Mouse (Mus musculus): ENCODE measurements around the gene Arl6ip1.

The Arl6ip1 gene

DNA sequence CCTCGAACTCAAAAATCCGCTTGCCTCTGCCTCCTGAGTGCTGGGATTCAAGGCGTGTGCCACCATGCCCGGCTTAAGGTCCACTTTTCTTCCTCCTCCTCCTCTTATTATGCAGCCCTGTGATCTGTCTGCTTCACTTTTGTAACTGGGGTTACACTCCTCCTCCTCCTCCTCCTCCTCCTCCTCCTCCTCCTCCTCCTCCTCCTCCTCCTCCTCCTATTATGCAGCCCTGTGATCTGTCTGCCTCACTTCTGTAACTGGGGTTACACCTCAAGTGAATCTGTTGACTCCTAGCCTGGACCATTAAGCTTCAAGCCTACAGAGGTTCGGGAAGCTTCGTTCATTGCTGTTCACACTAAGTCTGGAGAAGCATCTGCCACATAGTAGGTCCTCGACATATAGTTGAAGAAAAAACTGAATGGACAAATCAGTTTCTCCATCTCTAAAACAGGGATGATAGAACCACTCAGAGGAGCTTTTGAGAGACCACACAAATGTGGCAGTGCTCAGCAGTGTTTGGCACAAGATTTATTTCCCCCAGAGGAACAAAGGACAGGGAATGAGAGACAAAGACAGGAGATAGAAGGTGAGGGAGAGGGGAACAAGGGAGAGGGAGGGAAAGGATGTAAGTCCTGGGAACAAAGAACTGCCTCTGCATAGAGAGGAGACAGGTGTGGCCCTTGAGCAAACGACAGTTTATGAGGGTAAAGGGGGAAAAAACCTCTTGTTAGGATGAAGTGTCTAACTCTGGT is 12.5 kb downstream of the Arl6ip1 start:
- no peak for DNase-seq (ENCODE audit: low read depth)

DNA sequence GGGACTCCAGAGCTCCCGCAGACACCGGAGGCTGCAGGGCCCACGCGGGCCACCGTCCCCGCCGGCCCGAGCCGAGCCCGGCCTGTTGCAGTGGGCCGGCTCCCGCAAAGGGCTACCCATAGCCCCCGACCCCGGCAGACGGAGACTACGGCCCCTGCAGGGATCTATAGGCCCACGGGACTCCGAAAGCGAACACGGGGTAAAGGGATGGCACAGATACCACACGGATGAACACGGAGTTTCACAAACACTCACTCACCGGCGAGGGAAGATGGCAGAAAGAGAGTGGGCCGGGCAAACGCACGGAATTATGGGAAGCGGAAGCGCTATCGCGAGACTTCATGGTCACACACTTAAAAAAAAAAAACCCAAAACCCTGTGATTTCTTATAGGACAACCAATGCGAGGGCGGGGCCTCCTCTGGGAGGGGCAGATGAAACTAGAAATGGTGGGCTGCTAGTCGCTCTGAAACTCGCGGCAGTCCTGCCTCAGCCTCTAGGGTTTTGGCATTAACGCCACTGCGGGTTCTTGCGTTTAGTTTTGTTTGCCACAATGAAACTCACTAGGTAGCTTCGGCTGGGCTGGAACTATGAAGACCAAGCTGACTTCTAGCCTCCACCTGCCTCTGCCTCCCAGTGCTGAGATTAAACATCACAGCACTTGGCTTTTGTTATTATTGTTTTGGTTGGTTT is 13.4 kb downstream of the Arl6ip1 start, which contains the start of gene Rps15a:
Gene Rps15a (minus strand): TSS at position 312 of the 692 bp plus-strand sequence.
- peak; percentile 94 for DNase-seq (ENCODE audit: low read depth)

DNA sequence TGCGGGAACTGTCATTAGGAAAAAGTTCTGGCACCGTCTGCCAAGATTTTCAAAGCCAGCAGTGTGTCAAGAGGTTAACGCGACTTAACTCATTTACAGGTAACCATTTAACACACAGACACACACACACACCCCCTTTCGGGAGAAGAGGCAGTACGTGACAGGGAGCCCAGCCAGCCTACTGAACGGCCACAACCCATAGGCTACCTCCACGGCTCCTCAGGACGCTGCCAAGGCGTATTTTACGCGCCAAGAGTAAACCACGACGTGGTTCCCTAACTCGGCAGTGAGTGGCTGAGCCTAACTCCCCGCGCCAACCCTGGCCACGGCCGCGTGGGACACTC is 14.0 kb downstream of the Arl6ip1 start:
- DNase-seq (ENCODE audit: low read depth): no peak

DNA sequence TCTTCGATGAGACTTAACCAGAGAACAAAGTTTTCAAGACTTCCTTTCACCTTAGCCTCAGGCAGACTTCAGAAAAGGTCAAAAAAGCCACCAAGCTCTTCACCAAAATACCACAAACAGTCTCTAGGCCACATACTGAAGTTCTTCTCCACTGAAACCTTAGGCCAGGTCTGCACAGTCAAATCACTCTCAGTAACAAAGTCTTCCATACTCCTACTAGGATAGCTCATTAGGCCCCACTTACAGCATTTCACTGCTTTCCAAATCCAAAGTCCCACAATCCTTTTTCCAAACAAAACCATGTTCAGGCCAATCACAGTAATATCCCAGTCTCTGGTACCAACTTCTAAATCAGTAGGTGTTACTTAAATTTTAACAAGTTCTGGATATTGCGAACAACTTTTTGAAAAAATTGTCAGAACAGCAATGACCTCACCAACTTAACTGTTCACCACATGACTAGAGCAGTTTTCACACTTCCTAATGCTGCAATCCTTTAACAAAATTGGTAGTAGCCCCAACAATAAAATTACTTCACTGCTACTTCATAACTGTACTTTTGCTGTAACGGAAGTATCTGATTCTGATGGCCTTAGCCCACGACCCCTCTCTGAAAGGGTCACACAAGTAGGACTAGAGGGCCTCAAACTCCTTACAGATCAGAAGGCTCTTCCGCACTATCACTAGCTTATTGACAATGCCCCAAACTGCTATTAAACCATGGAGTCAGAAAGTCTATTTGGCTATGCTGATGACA is 15.7 kb downstream of the Arl6ip1 start:
- no peak for DNase-seq (ENCODE audit: low read depth)

DNA sequence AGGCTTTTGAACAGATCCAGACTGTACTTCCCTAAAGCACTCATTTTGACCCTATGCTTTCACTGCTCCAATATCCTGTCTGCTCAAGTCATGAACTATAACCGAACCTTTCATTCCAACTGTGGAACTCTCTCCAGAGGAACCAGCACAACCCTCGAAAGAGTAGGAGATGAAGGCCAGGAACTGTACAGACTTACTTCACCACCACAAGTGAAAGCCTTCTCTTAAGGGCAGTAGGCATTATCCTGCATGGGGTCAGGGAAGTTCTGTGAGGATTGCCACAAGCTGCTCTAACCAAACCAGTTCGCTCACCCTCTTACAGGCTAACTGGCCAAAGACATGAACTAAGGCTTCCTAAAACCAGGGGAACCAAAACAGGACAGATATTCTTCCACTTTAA is 18.3 kb downstream of the Arl6ip1 start:
- DNase-seq (ENCODE audit: low read depth): no peak

DNA sequence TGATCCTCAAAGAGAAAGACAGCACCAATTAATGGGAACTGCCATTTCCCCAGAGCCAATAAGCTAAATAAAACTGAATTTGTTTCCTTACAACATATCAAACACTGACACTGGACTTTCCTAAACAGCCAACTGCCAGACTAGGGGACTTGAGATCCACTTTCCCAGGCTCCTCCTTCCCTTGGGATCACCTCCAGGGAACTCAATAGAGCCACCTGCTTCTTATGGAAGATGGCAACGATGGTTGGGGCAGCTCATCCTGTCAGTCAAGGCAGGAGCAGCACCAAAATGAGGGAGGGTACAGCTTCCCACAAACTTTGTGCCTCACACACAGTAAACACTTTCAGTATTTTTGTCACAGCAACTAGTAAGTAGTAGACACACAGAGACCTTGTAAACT is 21.8 kb downstream of the Arl6ip1 start:
- no peak for DNase-seq (ENCODE audit: low read depth)

DNA sequence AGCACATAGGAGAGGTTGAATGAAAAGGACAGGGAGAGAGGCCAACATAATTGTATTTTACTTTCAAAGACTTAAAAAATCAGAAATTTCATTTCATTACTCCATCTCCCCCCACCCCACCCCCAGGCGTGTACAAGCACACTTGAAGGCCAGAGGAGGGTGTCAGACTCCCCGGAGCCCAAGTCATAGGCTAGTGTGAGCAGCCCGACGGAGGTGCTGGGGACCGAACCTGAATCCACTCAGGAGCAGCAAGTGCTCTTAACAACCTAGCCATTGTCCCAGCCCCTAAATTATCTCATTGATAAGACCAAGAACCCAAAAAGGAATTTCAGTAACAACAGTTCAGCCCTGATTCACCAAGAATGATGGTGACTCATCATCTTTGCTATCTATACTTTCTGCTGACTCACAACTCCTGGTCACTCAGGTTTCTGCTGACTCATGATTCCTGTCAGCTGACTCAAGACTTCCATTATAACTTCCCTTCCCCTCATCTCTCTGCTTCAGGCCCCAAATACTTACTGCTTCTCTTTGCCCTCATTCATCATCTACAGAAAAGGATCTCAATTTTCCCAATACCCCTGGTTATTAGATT is 24.9 kb downstream of the Arl6ip1 start:
- DNase-seq (ENCODE audit: low read depth): peak; percentile 64

DNA sequence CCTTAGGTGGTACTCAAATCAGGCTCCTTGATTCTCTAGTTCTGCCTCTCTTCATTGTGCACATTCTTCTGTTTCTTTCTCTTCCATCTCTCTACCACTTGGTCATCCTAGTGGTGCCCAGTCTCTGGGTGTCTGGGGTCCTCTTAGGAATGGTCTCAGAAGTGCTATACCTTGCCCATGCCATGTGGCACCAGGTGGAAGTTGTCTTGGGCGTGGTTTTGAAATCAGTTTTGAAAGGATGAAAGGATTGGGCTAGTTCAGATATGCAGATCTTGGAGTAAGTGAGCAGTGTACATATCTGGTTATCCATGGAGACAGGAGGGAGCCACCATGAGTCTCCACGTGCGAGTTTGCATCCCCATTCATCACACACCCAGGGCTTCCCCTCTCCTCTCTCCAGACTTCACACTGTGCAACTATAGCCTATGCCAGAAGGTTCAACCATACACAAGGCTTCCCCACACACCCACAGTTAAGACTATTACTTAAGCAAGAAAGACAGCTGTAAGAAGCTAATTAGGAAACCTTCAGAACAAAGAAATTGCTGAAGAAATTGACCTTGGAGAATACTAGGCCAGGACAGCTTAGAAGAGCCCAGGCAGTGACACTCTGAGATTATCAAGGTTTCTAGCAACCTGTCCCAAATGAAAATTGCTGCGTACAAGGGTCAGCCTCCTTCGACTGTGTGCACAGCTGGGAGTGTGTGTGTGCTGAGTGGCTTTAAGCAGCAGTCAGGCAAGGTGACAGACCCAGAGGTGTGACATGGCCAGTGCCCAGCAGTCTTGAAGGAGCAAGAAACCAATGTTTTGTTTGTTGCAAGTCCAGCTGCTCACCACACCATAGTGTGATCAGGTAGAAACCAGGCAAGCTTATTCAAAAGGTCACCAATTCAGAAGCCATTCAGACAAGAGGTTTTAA is 25.7 kb downstream of the Arl6ip1 start:
- DNase-seq (ENCODE audit: low read depth): no peak

DNA sequence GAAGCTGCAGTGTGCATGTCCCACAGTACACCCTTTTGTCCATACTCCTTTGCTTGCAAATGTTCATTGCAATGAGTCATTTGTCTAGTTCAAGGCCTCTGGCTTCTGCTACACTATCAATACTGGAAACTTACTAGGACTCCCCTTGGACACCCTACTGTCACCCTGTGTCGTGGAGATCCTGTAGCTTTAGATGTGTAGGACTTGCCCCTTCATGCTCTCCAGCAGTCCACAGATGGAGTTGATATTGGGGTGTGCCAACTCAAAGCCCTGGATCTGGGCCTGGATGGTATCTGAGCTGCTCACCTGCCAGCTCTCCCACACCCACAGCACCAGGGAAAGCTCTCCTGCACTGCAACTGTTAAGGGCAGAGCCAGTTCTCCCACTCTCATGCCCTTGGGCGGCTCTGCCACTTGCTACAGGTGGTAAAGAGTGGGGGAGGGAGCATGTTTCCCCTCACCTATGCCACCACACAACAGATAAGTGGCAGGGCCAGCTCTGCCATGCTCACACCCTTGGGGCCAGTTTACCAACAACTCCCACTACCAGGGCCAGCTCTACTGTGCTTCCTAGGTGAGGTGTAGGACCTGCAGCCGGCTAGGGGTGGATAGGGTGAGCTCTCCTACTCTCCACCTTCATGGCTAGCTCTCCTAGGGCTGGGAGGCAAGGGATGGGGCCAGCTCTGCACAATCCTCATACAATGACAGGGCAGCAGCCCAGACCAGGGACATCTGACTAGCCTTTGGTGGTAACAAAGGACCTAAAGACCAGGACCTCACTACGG is 26.6 kb downstream of the Arl6ip1 start:
- no peak for DNase-seq (ENCODE audit: low read depth)

DNA sequence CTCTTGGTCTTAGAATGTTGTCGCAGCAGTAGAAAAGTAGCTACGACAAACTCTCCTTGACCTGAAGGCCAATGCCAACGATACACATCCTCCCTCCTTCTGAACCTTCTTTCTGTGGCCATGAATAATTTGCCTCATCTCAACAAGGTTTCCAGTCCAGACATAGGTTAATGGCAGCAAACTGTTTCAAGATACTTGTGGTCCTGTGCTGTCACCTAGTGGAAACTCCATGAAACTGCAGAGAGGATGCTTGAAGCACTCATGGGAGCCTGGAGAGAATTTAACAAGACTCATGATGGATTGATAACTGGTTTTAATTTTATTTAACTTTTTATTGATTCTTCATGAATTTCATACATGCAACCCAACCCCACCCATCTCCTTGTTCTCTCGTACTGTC is 27.2 kb downstream of the Arl6ip1 start:
- DNase-seq (ENCODE audit: low read depth): peak; percentile 63

DNA sequence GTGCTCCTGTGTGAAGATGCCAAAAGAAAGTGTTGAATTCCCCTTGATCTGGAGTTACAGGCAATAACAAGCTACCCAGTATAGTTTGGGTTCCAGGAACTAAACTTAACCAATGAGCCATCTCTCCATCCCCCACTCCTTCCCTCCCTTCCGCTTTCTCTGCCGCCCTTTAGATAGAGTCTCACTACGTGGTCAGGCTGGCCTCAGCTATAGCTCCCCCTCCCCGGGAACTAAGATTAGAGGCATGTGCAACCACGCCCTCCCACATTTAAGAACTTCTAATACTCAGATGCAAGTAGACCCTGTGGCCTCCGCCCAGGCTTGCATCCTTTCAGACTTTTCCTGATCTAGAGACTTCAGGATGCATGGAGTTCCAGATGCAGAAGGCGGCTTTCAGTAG is 31.8 kb downstream of the Arl6ip1 start:
- no peak for DNase-seq (ENCODE audit: low read depth)

DNA sequence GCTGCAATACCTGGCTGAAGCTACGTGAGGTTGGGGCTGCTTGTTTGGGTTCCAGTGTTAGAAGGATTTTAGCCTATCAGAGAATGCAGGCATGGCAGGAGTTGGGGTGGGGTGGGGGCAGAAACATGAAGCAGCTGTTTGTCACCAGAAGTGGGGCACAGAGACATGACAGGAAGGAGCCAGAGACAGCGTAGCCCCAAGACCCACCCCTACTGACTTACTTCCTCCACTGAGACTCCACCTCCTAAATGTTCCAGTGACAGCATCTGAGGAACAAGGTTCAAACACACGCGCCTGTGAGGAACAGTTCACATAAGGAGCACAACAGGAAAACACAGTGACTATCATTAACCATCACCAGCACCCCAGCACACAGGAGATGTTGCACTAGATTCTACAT is 49.5 kb downstream of the Arl6ip1 start:
- no peak for DNase-seq (ENCODE audit: low read depth)

DNA sequence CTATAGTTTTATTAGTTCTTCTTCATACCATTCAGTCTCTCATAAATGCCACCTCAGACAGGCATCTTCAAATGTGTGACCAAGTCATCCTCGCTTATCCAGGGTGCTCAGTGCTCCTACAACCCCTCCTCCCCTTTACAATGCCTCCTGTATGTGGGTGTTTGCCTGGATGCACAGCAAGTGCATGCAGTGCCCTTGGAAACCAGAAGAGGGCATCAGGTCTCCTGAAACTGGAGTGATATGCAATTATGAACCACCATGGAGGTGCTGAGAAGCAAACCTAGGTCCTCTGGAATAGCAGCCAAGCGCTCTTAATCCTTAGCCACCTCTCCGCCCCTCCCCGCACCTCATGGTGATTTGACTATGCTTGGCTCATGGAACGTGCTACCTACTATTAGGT is 50.4 kb downstream of the Arl6ip1 start:
- DNase-seq (ENCODE audit: low read depth): no peak
